Mouse (Mus musculus) yolk sac, embryonic 10.5 days (tissue): ENCODE data around the gene Cavin1.
"Not testable (repeated sequence)": the region's sequence is repeated elsewhere in the genome, so short reads cannot be mapped to it uniquely, and the experiment has no call there.

Experiments
- DNase-seq: peaks from one replicate; pipeline ENCODE4 v3.0.0-alpha.2; 2017; ENCODE audit warnings: low spot score

The Cavin1 gene

GRCm38 (mm10) chr11:100970557-100970937, at the start of gene Cavin1:
Gene Cavin1 (minus strand): TSS chr11:100970887.
- DNase-seq, result peak; percentile 84

- DNase-seq, result no peak
Observed at GRCm38 (mm10) chr11:101011641-101012040, 41.0 kb upstream of the Cavin1 start.

- DNase-seq, result peak; percentile 47
Observed at GRCm38 (mm10) chr11:101009888-101010784, 39.4 kb upstream of the Cavin1 start.

GRCm38 (mm10) chr11:101009046-101009887, 38.6 kb upstream of the Cavin1 start, which contains the start of gene Atp6v0a1:
Gene Atp6v0a1 (plus strand): TSS chr11:101009452.
- DNase-seq, result peak; percentile 97

- DNase-seq, result peak; percentile 66
Observed at GRCm38 (mm10) chr11:101008206-101009045, 37.7 kb upstream of the Cavin1 start.

- DNase-seq, result peak; percentile 66
Observed at GRCm38 (mm10) chr11:101003025-101003685, 32.5 kb upstream of the Cavin1 start.

GRCm38 (mm10) chr11:101001875-101002552, 31.3 kb upstream of the Cavin1 start:
- not testable (repeated sequence) for DNase-seq

GRCm38 (mm10) chr11:100999254-100999653, 28.6 kb upstream of the Cavin1 start:
- DNase-seq, result peak; percentile 52

- no peak for DNase-seq
Observed at GRCm38 (mm10) chr11:100998836-100999235, 28.1 kb upstream of the Cavin1 start.

GRCm38 (mm10) chr11:100996501-100996900, 25.8 kb upstream of the Cavin1 start:
- DNase-seq, result no peak

GRCm38 (mm10) chr11:100994655-100995054, 24.0 kb upstream of the Cavin1 start:
- peak; percentile 49 for DNase-seq

GRCm38 (mm10) chr11:100994233-100994632, 23.5 kb upstream of the Cavin1 start:
- peak; percentile 52 for DNase-seq

GRCm38 (mm10) chr11:100993437-100993836, 22.8 kb upstream of the Cavin1 start:
- no peak for DNase-seq

GRCm38 (mm10) chr11:100991027-100991534, 20.4 kb upstream of the Cavin1 start:
- peak; percentile 69 for DNase-seq

GRCm38 (mm10) chr11:100989666-100990065, 19.0 kb upstream of the Cavin1 start:
- no peak for DNase-seq

GRCm38 (mm10) chr11:100988674-100989073, 18.0 kb upstream of the Cavin1 start:
- DNase-seq, result no peak

- no peak for DNase-seq
Observed at GRCm38 (mm10) chr11:100985607-100986006, 14.9 kb upstream of the Cavin1 start.

GRCm38 (mm10) chr11:100983778-100984131, 13.1 kb upstream of the Cavin1 start:
- DNase-seq, result no peak

GRCm38 (mm10) chr11:100983125-100983777, 12.6 kb upstream of the Cavin1 start:
- DNase-seq, result peak; percentile 83

GRCm38 (mm10) chr11:100982087-100982486, 11.4 kb upstream of the Cavin1 start:
- DNase-seq, result no peak
